Mouse (Mus musculus) cerebellum, adult 11 months (tissue): ENCODE data around the gene Sugct.
"Not testable (repeated sequence)": the region's sequence is repeated elsewhere in the genome, so short reads cannot be mapped to it uniquely, and the experiment has no call there.

ENCODE experiments used
- DNase-seq: peaks from one replicate; pipeline ENCODE4 v3.0.0; 2022

Gene Sugct

DNA sequence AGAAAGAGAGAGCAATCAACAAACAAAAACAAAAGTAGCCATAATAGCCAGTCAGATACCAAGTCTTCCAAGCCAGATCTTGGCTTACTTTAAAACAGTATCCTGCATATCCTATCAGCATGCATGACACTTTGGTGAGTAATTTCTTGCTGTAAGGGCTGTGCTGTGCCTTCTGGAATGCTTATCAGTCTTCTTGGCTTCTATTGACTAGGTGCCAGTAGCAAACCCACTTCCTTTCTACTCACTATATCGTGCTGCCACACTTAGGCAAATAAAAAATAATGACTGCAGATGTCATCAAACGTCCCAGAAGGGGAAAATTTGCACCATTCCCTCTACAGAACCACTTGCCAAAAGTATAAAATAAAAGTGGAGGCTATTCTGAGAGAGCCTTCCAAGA is 848.1 kb downstream of the Sugct start:
- no peak for DNase-seq

- DNase-seq, result no peak
Measured at GRCm38 (mm10) chr13:16840994-16841393, 854.4 kb downstream of the Sugct start.

DNA sequence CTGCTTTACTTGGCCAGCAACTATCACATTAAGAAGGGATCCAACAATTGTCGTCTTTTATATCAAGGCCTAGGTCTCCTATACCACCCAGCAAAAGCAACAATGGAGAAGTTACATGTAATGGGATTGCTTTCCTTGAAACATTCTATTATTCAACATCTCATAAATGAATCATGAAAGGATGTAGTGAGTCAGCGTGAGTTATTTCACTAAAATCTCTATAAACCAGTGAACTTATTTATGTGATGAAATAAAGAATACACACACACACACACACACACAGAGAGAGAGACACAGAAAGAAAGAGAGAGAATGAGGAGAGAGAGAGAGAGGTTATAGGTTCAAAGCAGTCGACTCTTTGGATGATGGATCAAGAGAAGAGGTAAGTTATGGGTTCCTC is 856.9 kb downstream of the Sugct start:
- DNase-seq, result no peak

DNA sequence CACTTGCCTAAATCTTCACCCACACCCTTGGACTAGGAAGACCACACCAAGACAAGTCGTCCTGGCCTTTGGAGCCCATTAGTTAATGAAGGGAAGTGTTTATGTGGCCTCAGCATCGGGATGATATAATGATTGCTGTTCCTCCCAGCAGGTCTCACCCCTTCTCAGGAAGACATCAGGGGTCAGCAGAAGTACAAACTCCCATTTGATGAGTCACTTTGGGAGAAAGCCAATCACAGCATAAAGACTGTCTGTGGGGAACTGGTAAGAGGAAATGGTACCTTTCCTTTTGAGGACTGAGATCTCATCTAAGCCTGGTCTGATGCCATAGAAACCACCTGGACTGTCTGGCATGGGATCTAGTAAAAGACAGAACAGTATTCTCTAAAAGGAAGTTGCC is 860.2 kb downstream of the Sugct start:
- DNase-seq, result no peak

- no peak for DNase-seq
Measured at GRCm38 (mm10) chr13:16833069-16833468, 862.3 kb downstream of the Sugct start.

- no peak for DNase-seq
Measured at GRCm38 (mm10) chr13:16831840-16832239, 863.5 kb downstream of the Sugct start.

DNA sequence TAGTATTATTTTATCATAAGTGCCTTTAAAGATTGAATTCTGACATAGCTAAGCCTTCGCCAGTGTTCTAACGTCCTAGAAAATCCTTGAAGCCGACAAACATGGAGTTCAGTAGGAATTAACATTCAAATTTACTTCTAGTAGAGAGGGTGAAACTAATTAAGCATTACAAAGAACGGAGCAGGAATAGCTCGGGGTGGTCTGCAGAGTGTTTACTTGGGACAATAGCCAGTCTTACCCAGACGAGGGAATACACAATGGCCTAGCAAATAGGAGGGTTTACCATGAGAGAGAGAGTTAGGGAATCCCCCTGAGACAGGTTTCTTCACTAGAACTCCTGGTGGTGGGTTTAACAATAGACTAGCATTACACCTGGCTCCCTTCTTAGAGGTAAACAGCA is 865.1 kb downstream of the Sugct start:
- not testable (repeated sequence) for DNase-seq

DNA sequence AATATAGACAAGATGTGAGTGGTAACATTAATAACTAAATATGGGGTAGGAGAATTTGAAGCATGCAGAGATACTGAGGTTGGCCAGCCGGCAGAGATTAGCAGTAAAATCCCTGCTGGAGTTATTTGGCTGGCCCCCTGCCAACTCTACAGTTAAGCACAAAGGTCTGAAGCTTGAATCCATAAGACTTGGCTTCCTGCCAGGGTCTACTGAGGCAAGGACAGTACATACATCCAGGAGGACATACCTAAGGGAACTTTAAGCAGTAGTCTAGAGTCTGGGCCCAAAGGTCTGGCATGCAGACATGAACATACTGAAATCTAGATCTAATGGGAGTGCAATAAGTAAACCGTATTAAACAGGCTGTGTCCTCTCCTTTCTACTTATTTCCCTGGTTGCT is 865.8 kb downstream of the Sugct start:
- DNase-seq, result no peak

DNA sequence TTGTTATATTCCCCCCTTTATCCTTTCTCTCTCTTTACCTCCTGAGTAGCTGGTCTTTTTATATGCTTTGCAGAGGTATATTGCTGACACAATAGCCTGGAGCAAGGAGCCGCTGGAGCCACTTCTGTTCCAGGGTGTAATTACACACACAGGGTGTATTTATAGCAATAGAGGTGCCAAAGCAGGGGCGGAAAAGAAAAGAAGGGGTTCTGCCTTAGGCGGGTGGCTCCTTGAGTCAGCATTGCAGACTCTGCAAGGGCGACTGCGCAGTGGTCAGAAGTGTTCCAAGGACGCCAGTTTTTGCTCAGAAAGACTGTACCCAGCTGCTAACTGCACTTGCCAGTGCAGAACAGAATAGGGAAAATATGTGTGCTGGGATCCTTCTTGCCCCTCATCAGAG is 869.7 kb downstream of the Sugct start:
- DNase-seq, result no peak

DNA sequence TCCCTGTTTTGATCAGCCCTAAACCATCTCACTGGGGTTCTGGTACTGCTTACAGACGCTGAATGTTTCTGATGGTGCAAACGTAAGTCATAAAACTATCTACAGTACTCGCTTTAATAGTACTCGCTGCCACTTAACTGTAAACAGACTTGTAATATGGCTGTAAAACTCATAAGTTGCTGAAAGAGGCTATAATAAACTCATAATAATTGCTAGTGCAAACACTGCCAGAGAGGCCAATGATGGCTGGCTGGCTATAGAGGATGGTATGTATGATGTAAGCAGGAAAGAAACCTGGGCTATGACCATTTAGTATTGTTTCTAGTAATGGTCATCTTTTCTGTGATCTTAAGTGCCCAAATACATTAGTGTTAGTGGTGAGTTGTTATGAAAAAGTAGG is 873.6 kb downstream of the Sugct start:
- DNase-seq, result no peak

GRCm38 (mm10) chr13:16817471-16817870 is 877.9 kb downstream of the Sugct start:
- DNase-seq, result no peak

GRCm38 (mm10) chr13:16816747-16817146 is 878.6 kb downstream of the Sugct start:
- no peak for DNase-seq

GRCm38 (mm10) chr13:16812268-16812667 is 883.1 kb downstream of the Sugct start:
- no peak for DNase-seq
